Mouse (Mus musculus) monocyte, adult 5-6 weeks (primary cell): Measurements from ENCODE around the gene Misp. TPM values are rescaled to one million over a fixed set of nuclear protein-coding genes. Genes with fewer than 3 reads are reported as not detected.

ENCODE experiments used
- ATAC-seq: fragments of 153-309, 156-312 bp; replicated peaks from 2 replicates; pipeline ENCODE4 v1.8.0; 2017; ENCODE audit warnings: mild to moderate bottlenecking; ENCODE audit not compliant: low TSS enrichment, insufficient number of reproducible peaks, severe bottlenecking, poor library complexity, low FRiP score
- total RNA-seq: library from RNA; stranded (forward); fragments of 200-1000, 200-491, 200-594 nt; gene quantifications from 3 replicates; pipeline ENCODE4 v1.2.3, GENCODE M21; 2017

The Misp gene
- total RNA-seq: not detected in 3 replicates

DNA sequence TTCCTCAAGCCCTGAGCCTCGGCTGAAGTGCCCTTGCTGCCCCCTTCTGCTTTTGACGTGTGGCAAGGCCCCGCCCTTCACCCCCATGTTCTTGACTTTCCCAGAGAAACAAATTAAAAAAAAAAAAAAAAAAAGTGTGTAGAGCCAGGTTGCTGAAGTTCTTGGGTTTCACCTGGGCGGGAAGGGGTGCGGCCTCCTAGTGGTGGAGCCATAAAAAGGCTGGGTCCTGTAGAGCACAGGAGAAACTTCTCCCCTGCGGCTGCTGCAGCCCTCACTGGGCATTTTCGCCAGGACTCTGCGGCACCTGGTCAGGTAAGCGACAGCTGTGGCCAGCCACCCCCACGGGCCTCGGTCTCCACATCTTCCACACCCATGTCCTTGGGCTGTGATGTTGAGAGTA, at the start of gene Misp:
Gene Misp, plus strand, starts transcription at position 208 of the 400 bp plus-strand sequence.
- no peak for ATAC-seq

DNA sequence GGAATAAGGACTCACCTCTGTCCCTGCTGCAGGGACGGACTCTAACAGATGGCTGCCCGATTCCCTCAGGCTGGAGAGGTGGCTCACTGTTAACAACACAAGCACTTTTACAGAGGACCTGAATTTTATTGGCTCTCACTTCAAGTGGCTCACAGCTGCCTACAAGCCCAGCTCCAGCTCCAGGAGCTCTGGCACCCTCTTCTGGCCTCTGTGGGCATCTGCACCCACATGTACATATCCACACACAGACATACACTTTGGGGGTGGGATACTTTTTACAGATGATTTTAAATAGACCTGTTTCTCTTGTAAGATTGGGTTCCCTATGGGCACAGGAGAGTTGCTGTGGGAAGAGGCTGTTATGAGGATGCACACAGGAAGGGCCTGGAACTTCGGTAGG, 48.5 kb upstream of the Misp start:
- no peak for ATAC-seq

- no peak for ATAC-seq
Observed at GRCm38 (mm10) chr10:79773208-79773607, 47.6 kb upstream of the Misp start.

- ATAC-seq: no peak
Observed at GRCm38 (mm10) chr10:79774486-79775279, 46.1 kb upstream of the Misp start.

- ATAC-seq: no peak
Observed at GRCm38 (mm10) chr10:79777103-79777531, 43.7 kb upstream of the Misp start, which contains the start of gene Fstl3. Gene Fstl3, plus strand, starts transcription at chr10:79777272.

DNA sequence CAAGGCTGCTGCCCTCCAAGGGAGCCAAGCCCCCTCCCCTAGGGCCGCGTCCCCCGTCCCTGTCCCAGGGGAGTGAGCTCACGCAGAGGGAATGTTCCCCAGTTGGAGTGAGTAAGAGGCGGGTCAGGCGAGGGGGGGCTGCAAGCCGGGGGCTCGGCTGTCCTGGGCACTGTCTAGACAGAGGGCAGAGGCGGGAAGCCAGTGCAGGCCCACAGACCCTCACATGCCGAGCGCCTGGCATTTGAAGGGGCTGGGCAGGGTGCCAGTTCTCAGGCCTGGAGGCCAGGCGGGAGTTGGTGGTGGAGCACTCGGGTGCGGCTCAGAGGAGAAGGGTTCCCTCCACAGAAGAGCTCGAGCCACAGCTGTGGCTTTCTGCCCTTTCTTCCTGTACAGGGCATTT, 42.8 kb upstream of the Misp start:
- ATAC-seq: no peak

- no peak for ATAC-seq
Observed at GRCm38 (mm10) chr10:79779193-79779592, 41.6 kb upstream of the Misp start.

GRCm38 (mm10) chr10:79779784-79780663, 40.8 kb upstream of the Misp start:
- ATAC-seq: peak; percentile 79

GRCm38 (mm10) chr10:79780664-79781015, 40.1 kb upstream of the Misp start:
- no peak; the same call in 1 of the 2 replicates for ATAC-seq

- ATAC-seq: no peak
Observed at GRCm38 (mm10) chr10:79781139-79781538, 39.6 kb upstream of the Misp start.

DNA sequence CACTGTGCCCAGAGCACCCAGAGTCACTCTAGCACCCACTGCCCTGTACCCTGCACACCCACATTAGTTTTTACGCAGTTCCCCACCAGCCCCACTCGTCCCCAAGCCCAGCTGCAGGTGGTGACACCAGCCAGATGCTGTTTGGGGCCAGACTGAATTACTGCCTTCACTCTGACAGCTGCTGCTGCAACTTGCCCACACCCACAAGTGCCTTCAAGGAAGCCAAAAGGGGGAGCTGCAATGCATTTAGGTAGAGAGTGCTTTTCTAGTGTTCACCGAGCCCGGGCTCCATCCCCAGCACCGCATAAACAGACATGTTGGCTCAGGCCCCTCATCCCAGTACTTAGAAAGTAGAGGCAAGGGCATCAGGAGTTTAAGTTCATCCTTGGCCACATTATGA, 38.8 kb upstream of the Misp start:
- no peak for ATAC-seq

DNA sequence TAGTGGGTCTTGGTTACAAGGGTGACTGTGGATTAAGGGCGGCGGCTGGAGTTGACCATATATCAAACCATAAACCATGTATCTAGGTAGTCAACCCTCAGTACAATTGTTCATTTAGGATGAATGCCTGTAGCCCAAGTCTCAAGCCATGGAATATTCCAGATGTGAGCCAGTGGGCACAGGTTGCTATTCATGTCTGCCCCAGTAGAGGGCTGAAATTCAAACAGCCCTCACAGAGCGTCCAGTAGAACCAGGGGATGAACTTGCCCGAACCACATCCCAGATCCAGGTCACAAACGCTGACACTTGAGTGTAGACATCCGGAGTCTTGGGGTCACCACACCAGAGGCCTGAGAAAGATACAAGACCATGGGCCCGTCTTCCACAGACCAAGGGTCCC, 37.7 kb upstream of the Misp start:
- ATAC-seq: no peak

DNA sequence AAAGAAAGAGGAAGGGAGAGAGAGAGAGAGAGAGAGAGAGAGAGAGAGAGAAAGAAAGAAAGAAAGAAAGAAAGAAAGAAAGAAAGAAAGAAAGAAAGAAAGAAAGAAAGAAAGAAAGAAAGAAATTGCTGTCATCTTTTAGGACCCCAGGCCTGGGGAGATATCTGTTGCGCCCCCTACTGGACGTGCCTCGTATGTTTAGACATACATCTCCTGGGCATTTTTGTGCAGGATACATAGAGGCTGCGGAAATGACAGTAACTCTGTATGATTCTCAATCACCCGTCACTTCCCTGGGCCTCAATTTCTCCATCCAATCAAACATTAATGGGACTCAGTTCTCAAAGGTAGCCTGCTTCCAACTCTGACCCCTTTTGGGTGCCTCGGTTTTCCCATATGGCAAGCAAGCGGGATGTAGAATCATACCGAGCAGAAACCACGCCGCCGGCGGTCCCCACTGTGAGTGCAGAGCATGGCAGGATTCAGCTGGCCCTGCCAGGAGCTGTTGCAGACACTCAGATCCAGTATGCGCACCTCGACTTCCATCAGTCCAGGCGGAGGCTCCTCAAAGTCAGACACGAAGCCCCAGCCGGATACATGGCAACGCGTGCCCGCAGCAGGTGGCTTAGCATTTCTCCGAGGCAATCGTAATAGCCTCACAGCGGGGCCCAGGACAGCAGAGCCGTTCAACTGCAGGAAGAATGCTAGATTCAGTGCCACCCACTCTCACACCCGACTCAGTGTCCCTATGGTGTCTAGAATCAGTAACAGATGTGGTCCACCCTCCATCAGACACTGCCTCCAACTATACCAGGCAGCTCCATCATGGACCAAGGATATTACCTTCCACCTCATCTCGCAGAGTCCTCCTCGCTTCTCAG, 36.6 kb upstream of the Misp start:
- no peak for ATAC-seq

- ATAC-seq: 0 out of 2 replicates have a peak, but pooled peaks have one; percentile 42
Observed at GRCm38 (mm10) chr10:79788386-79789158, 32.2 kb upstream of the Misp start.

GRCm38 (mm10) chr10:79789581-79789980, 31.2 kb upstream of the Misp start:
- no peak for ATAC-seq

DNA sequence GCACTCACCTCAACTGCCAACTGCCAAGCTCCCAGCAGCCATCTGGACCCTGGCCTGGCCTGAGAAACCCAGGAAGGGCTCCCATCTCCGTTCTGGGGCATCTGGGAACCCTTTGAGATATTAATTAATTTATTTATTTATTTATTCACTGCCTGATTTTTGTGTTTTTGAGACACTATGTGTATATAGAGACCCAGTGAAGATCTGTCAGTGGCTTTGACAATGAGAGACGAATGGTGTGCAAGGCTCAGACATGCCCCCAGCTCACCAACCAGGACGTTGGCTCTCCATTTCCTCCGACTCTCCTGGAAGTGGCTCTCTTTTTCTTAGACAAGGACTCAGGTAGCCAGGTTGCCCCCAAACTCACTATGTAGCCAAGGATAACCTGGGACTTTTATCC, 29.9 kb upstream of the Misp start, which contains the start of gene Prss57:
Gene Prss57, minus strand, starts transcription at position 101 of the 400 bp plus-strand sequence.
- ATAC-seq: no peak

GRCm38 (mm10) chr10:79792339-79793040, 28.3 kb upstream of the Misp start:
- no peak for ATAC-seq
